Mouse (Mus musculus): ENCODE data around the gene Syce2.

Gene Syce2

GRCm38 (mm10) chr8:84845355-84846093 is 26.4 kb upstream of the Syce2 start:
- peak; percentile 48 to 58 for DNase-seq

GRCm38 (mm10) chr8:84846094-84846721 is 25.7 kb upstream of the Syce2 start:
- DNase-seq, result peak; percentile 25 to 45

GRCm38 (mm10) chr8:84846722-84847572 is 25.0 kb upstream of the Syce2 start, which contains the start of gene Calr:
TSS of gene Calr (minus strand) at chr8:84846934.
- DNase-seq, result peak; percentile 99 to 100

- no peak for DNase-seq
Measured at GRCm38 (mm10) chr8:84847684-84848435, 24.1 kb upstream of the Syce2 start.

DNA sequence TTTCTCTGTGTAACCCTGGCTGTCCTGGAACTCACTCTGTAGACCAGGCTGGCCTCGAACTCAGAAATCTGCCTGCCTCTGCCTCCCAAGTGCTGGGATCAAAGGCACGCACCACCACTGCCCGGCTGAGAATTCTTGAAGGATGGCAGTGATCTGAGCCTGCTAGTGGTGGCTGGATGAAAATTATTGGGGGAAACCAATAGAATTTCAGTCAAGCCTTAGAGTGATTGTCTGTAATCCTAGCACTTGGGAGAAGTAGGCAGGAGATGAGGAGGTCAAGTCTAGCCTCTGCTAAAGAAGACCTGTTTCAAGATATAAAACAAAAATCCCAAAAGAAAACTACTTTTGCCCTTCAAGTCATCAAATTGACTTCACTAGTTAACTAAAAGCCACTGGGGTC is 15.5 kb upstream of the Syce2 start:
- DNase-seq, result no peak

DNA sequence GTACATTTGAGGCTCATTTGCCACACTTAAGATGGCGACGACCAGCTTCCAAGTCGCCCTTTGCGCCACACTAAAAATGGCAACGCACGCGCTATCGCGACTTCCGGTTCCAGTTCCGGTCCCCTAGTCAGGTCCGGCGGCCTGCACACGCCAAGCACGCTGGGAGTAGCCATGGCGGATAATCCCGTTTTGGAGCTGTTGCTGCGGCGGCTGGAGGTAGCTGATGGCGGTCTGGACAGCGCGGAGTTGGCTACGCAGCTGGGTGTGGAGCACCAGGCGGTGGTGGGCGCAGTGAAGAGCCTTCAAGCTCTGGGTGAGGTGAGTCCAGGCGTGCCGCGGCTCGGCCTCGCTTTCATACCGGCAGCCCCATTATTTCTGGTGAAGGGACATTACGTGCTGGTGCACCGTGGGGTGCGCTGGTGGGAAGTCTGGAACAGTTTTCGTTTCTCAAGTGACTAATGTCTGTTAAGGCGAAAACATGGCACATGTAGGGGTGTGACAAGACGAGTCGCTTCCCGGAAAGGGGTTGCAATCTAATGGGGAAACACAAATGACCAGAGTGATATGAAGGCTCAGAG is 15.0 kb upstream of the Syce2 start, which contains the start of gene Farsa:
TSS of gene Farsa (plus strand) at position 126 of the 578 bp plus-strand sequence.
- peak; percentile 93 to 95 for DNase-seq

GRCm38 (mm10) chr8:84872309-84872965 is 526 bp downstream of the Syce2 start:
- peak; percentile 22 to 31 for DNase-seq

DNA sequence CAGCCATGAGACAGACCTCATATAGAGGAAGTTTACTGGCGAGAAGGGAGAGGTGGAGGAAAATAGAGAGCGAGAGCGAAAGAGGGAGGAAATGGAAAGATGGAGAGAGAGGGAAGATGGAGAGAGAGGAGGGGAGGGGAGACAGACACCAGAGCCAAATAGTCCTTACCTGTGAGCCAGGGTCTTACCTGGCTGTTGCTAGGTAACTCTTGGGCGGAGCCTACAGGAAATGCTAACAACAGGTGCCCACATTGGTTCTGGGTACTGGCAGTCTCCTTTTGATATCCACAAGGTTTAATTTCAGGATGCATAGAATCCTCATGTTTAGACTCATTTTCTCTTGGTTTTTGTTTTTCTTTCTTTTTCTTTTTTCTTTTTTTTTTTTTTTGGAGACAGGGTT is 1.1 kb downstream of the Syce2 start:
- no peak for DNase-seq

GRCm38 (mm10) chr8:84874339-84874738 is 2.4 kb downstream of the Syce2 start:
- DNase-seq, result no peak

DNA sequence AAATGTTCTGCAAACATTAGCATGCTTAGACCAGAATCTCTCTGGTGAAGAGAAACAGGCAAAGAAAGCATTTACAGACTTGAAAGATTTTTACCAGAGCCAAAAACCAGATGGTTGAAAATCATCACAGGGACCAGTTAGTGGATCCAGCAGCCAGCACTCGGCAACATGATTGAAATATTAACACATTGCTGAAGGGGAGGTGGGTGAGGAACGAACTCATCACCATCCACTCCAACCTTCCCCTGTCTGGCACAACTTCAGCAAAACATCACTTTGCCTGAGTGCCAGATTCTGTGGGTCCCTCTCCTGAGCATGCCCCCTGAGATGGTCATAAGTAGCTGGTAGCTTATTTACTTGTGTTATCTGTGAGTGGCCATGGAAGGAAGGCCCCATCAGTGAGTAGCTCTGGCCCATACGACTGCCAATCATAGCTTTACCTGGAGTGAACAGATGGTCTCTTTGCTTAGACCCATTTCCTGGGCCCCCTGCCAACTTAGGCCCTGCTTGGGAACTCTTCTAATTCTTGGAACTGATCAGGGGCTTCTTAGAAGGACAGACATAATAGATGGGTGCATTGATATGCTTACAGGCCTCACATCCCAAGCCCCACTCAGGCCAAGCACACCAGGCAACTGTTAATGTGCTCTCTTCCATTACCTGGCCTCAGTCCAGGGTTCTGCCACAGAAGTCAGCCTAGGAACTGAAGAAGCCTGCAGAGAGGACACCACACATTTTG is 5.6 kb downstream of the Syce2 start:
- DNase-seq, result peak; percentile 78 to 83

DNA sequence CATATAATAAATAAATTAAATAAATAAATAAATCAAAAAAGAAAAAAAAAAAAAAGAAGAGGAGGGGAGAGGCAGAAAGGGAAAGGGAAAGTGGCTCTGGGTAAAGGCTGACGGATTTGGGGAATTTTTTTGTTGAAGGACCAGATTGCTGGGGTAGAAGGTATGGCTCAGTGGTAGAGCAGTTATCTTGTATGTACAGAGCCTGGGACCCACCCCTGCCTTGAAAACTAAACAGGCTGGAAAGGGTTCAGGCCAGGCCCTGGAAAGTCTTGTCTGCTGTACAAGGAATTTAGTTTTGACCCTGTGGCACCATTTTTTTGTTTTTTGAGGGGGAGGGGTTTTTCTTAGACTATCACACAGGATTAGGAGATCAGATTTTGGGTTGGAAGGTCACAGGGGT is 7.0 kb downstream of the Syce2 start:
- no peak for DNase-seq

GRCm38 (mm10) chr8:84884728-84885127 is 12.8 kb downstream of the Syce2 start:
- DNase-seq, result no peak

- no peak for DNase-seq
Measured at GRCm38 (mm10) chr8:84888280-84888679, 16.4 kb downstream of the Syce2 start.

GRCm38 (mm10) chr8:84889141-84889540 is 17.2 kb downstream of the Syce2 start:
- no peak for DNase-seq

- no peak for DNase-seq
Measured at GRCm38 (mm10) chr8:84892993-84893708, 21.2 kb downstream of the Syce2 start.

GRCm38 (mm10) chr8:84893709-84894134 is 21.8 kb downstream of the Syce2 start, which contains the start of gene Gcdh:
TSS of gene Gcdh (minus strand) at chr8:84893921.
- DNase-seq, result peak; percentile 90 to 96

DNA sequence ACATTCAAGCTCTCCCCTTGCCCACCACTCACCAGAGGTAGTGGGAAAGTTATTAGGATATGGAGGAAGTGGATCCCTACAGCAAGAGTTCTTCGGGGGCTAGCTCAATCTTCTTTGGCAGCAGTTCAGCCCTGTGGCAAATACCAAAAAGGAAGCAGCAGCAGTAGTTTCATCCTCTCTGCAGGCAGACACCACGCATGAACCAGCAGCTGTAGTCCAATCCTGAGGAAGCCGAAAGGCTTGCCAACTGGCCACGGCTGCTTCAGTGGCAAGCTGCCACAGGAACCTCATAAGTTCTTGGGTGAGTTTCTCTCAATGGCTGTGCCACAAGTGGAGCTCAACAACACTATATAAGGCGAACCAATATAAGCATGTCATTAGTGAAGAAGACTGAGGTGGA is 24.1 kb downstream of the Syce2 start:
- no peak for DNase-seq

DNA sequence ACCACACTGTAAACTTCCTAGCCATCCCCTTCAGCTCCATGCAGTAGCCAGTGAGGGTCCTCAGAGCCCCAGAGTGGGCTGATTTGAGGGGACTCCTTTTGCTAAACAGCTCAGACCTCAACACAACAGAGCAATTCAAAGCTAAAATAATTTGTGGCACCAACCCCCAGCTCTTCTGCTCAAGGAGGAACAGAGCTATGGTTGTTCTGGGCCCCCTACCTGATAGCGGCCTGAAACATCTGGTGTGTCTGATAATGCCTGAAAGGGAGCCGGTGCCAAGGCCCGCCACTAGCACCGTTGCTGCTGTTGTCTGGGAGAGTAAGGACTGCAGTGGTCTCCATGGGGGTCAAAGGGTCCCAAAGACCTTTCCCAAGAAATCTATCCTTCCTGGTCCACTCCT is 29.2 kb downstream of the Syce2 start:
- DNase-seq, result no peak

DNA sequence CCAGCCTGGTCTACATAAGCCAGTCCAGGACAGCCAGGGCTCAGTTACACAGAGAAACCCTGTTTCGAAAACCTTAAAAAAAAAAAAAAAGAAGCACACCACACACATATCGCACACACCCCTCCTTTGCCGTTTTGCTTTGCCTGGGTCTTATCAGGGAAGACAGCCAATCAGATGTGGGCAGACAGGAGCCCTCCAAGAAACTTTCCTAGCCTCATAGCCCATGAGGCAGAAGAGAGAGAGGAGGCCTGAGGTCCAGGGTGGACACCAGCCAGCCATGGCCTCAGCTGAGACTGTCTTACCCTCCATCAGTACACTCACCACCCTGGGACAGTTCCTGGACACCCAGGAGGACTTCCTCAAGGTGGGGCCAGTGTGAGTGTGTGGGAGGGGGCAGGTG is 29.8 kb downstream of the Syce2 start, which contains the start of gene Klf1:
TSS of gene Klf1 (plus strand) at position 177 of the 400 bp plus-strand sequence.
- no peak for DNase-seq

GRCm38 (mm10) chr8:84902367-84902919 is 30.5 kb downstream of the Syce2 start:
- peak in 1 of 2 experiments; percentile 27 for DNase-seq
